Comparison of ENCODE assay signal across 30 mouse cellular contexts in genomic region chr12:36717526-36717925, GRCm38 (mm10).
DNase-seq lines count a peak whose midpoint lies in the region; ATAC-seq lines count a peak whose summit lies in the region.
"Had no signal": no experiment of that assay in that cellular context is flagged by ENCODE, and none has a peak within 500 bp of the region (broad histone marks: within the 10 kb centered on the region; RNA-seq: fewer than 3 reads in every experiment).

No protein-coding gene starts in this region.

- H3K27me3 ChIP-seq in kidney, embryonic 15.5 days = no peaks in the 10 kb centered on the region
- no peaks in the 10 kb centered on the region for H3K27me3 ChIP-seq in lung, embryonic 16.5 days (ENCODE audit: control insufficient read depth, insufficient read depth, low read depth, low read length)
- no peaks in the 10 kb centered on the region for H3K27me3 ChIP-seq in limb, embryonic 11.5 days (ENCODE audit: control insufficient read depth, insufficient read depth, low read length)
- H3K27me3 ChIP-seq in limb, embryonic 15.5 days = no peaks in the 10 kb centered on the region
- no peaks in the 10 kb centered on the region for H3K27me3 ChIP-seq in liver, embryonic 11.5 days (replicated peaks; ENCODE audit: control insufficient read depth, insufficient read depth, low read length)
- H3K27me3 ChIP-seq: heart, embryonic 13.5 days; liver, embryonic 13.5 days; megakaryocyte, embryonic 14.5 days; midbrain, embryonic 12.5 days; neural tube, embryonic 13.5 days had no signal

- no peak overlapping the region for H3K9ac ChIP-seq in kidney, embryonic 15.5 days
- no peak overlapping the region for H3K9ac ChIP-seq in lung, embryonic 16.5 days (ENCODE audit: low read length)
- H3K9ac ChIP-seq in limb, embryonic 11.5 days (ENCODE audit: low read length) = no peak overlapping the region
- H3K9ac ChIP-seq in limb, embryonic 15.5 days = no peak overlapping the region
- H3K9ac ChIP-seq in liver, embryonic 11.5 days (ENCODE audit: low read depth, low read length) = no peak overlapping the region
- H3K9ac ChIP-seq: forebrain, embryonic 13.5 days; heart, embryonic 13.5 days; hindbrain, embryonic 15.5 days; liver, embryonic 13.5 days; midbrain, embryonic 12.5 days; neural tube, embryonic 13.5 days had no signal

- no peak overlapping the region for H3K4me3 ChIP-seq in kidney, embryonic 15.5 days (replicated peaks)
- no peak overlapping the region for H3K4me3 ChIP-seq in lung, embryonic 16.5 days (ENCODE audit: low read length)
- no peak overlapping the region for H3K4me3 ChIP-seq in limb, embryonic 11.5 days (ENCODE audit: low read depth, low read length)
- no peak overlapping the region for H3K4me3 ChIP-seq in limb, embryonic 15.5 days
- no peak overlapping the region for H3K4me3 ChIP-seq in liver, embryonic 11.5 days (ENCODE audit: low read depth, low read length)
- H3K4me3 ChIP-seq: forebrain, embryonic 13.5 days; heart, embryonic 13.5 days; hindbrain, embryonic 10.5 days; hindbrain, embryonic 15.5 days; liver, embryonic 13.5 days; megakaryocyte, embryonic 14.5 days; midbrain, embryonic 12.5 days; neural tube, embryonic 13.5 days had no signal

- H3K36me3 ChIP-seq in kidney, embryonic 15.5 days = no peaks in the 10 kb centered on the region
- no peaks in the 10 kb centered on the region for H3K36me3 ChIP-seq in lung, embryonic 16.5 days (ENCODE audit: control insufficient read depth, insufficient read depth, low read length)
- no peaks in the 10 kb centered on the region for H3K36me3 ChIP-seq in limb, embryonic 11.5 days (ENCODE audit: control insufficient read depth, insufficient read depth, low read length)
- no peaks in the 10 kb centered on the region for H3K36me3 ChIP-seq in limb, embryonic 15.5 days
- H3K36me3 ChIP-seq in liver, embryonic 11.5 days (ENCODE audit: control insufficient read depth, insufficient read depth, low read length) = no peaks in the 10 kb centered on the region
- H3K36me3 ChIP-seq: heart, embryonic 13.5 days; hindbrain, embryonic 10.5 days; hindbrain, embryonic 15.5 days; liver, embryonic 13.5 days; midbrain, embryonic 12.5 days; neural tube, embryonic 13.5 days had no signal

- peaks cover 16% of the 10 kb centered on the region for H3K4me1 ChIP-seq in kidney, embryonic 15.5 days
- H3K4me1 ChIP-seq in lung, embryonic 16.5 days (replicated peaks; ENCODE audit: control insufficient read depth, insufficient read depth, low read length) = peaks cover 25% of the 10 kb centered on the region
- peaks cover 17% of the 10 kb centered on the region for H3K4me1 ChIP-seq in limb, embryonic 11.5 days (ENCODE audit: control insufficient read depth, insufficient read depth, low read length)
- H3K4me1 ChIP-seq in limb, embryonic 15.5 days = peaks cover 15% of the 10 kb centered on the region; the same call in 1 of the 2 replicates
- no peaks in the 10 kb centered on the region for H3K4me1 ChIP-seq in liver, embryonic 11.5 days (replicated peaks; ENCODE audit: control insufficient read depth, insufficient read depth, low read length)
- H3K4me1 ChIP-seq: hindbrain, embryonic 15.5 days; liver, embryonic 13.5 days; megakaryocyte, embryonic 14.5 days had no signal

- peak; percentile 46; the same call in 1 of the 2 replicates for ATAC-seq in kidney, embryonic 15.5 days (replicated peaks; ENCODE audit: low FRiP score)
- ATAC-seq in lung, embryonic 16.5 days (ENCODE audit: low read depth) = peak; percentile 18; the same call in 1 of the 2 replicates
- no peak for ATAC-seq in limb, embryonic 11.5 days (ENCODE audit: insufficient number of reproducible peaks, low FRiP score, low TSS enrichment, low read depth)
- no peak for ATAC-seq in limb, embryonic 15.5 days (ENCODE audit: insufficient number of reproducible peaks, low FRiP score, low TSS enrichment, low read depth)
- no peak for ATAC-seq in liver, embryonic 11.5 days (replicated peaks; ENCODE audit: low FRiP score)
- ATAC-seq: forebrain, embryonic 13.5 days; inflammation-experienced regulatory T-cells, adult 6 months had no signal

- 23% methylated on average over 5 of the region's 5 CpGs for WGBS in kidney, embryonic 15.5 days
- WGBS in lung, embryonic 16.5 days = 35% methylated on average over 5 of the region's 5 CpGs
- 36% methylated on average over 5 of the region's 5 CpGs for WGBS in limb, embryonic 11.5 days
- 29% methylated on average over 5 of the region's 5 CpGs for WGBS in limb, embryonic 15.5 days
- 54% methylated on average over 5 of the region's 5 CpGs for WGBS in liver, embryonic 11.5 days

- peak overlapping the region; percentile 41; the same call in 1 of the 2 replicates for H3K4me2 ChIP-seq in kidney, embryonic 15.5 days
- H3K4me2 ChIP-seq in lung, embryonic 16.5 days (ENCODE audit: low read depth, low read length) = no peak overlapping the region
- no peak overlapping the region for H3K4me2 ChIP-seq in limb, embryonic 11.5 days (ENCODE audit: low read depth, severe bottlenecking)
- no peak overlapping the region for H3K4me2 ChIP-seq in limb, embryonic 15.5 days
- no peak overlapping the region for H3K4me2 ChIP-seq in liver, embryonic 11.5 days
- H3K4me2 ChIP-seq: forebrain, embryonic 13.5 days; heart, embryonic 13.5 days; hindbrain, embryonic 15.5 days; liver, embryonic 13.5 days; midbrain, embryonic 12.5 days; neural tube, embryonic 13.5 days had no signal

- DNase-seq in kidney, postnatal 25 days = no peak
- no peak for DNase-seq in lung, postnatal 25 days (ENCODE audit: low spot score)
- peak; percentile 28 for DNase-seq in limb, embryonic 11.5 days (ENCODE audit: low spot score)
- no peak for DNase-seq in liver, embryonic 11.5 days (ENCODE audit: low spot score)
- DNase-seq: adrenal gland, postnatal 25 days; B cell, adult 2 months; cerebellum, adult 18-20 months; cerebellum, postnatal 14 days; heart, postnatal 10 days; kidney, adult 18-20 months; kidney, postnatal 4 days; layer of hippocampus, postnatal 36 days; left cerebral cortex, postnatal 4 days; liver, embryonic 13.5 days; lung, adult 18-20 months; right cerebral cortex, postnatal 4 days; thymus, adult 18-20 months; thymus, postnatal 25 days had no signal

- H3K27ac ChIP-seq in kidney, embryonic 15.5 days = no peak overlapping the region
- H3K27ac ChIP-seq in lung, embryonic 16.5 days (ENCODE audit: low read length) = peak overlapping the region; percentile 63
- no peak overlapping the region for H3K27ac ChIP-seq in limb, embryonic 11.5 days (replicated peaks; ENCODE audit: low read depth, low read length)
- H3K27ac ChIP-seq in limb, embryonic 15.5 days = 0 out of 2 replicates have a peak overlapping the region, but pooled peaks have one; percentile 7
- H3K27ac ChIP-seq in liver, embryonic 11.5 days (ENCODE audit: low read depth, low read length) = no peak overlapping the region
- H3K27ac ChIP-seq: forebrain, embryonic 13.5 days; heart, embryonic 13.5 days; hindbrain, embryonic 10.5 days; hindbrain, embryonic 15.5 days; liver, embryonic 13.5 days; midbrain, embryonic 12.5 days; neural tube, embryonic 13.5 days; stomach, postnatal 0 days had no signal

- H3K9me3 ChIP-seq in kidney, embryonic 15.5 days (replicated peaks) = no peaks in the 10 kb centered on the region
- H3K9me3 ChIP-seq in lung, embryonic 16.5 days (ENCODE audit: control insufficient read depth, low read length) = no peaks in the 10 kb centered on the region
- no peaks in the 10 kb centered on the region for H3K9me3 ChIP-seq in limb, embryonic 11.5 days (ENCODE audit: control insufficient read depth, low read length)
- no peaks in the 10 kb centered on the region for H3K9me3 ChIP-seq in limb, embryonic 15.5 days
- H3K9me3 ChIP-seq in liver, embryonic 11.5 days (ENCODE audit: control insufficient read depth, low read length) = no peaks in the 10 kb centered on the region
- H3K9me3 ChIP-seq: forebrain, embryonic 13.5 days; heart, embryonic 13.5 days; hindbrain, embryonic 10.5 days; hindbrain, embryonic 15.5 days; liver, embryonic 13.5 days; megakaryocyte, embryonic 14.5 days; midbrain, embryonic 12.5 days; neural tube, embryonic 13.5 days had no signal

Comparison
In these comparisons a context has a peak if more than half of its experiments do, and no peak if none do; other contexts are left out.
1. H3K27ac ChIP-seq: peak in lung, embryonic 16.5 days (single experiment) and limb, embryonic 15.5 days (single experiment); none in kidney, embryonic 15.5 days (single experiment), limb, embryonic 11.5 days (single experiment) and liver, embryonic 11.5 days (single experiment).
2. ATAC-seq: peak in kidney, embryonic 15.5 days (single experiment) and lung, embryonic 16.5 days (single experiment); none in limb, embryonic 11.5 days (single experiment), limb, embryonic 15.5 days (single experiment) and liver, embryonic 11.5 days (single experiment).